Mouse (Mus musculus) liver, embryonic 14.5 days (tissue): Measurements from ENCODE around the gene Pxmp4.

ENCODE experiments used
- CTCF ChIP-seq: IDR thresholded peaks from 2 replicates; pipeline ENCODE4 v1.5.1; 2016; ENCODE audit warnings: antibody characterized with exemption, low read depth, control low read depth
- EP300 ChIP-seq: IDR thresholded peaks from 2 replicates; pipeline ENCODE4 v1.6.1; 2016; ENCODE audit warnings: antibody characterized with exemption, low read depth

DNA sequence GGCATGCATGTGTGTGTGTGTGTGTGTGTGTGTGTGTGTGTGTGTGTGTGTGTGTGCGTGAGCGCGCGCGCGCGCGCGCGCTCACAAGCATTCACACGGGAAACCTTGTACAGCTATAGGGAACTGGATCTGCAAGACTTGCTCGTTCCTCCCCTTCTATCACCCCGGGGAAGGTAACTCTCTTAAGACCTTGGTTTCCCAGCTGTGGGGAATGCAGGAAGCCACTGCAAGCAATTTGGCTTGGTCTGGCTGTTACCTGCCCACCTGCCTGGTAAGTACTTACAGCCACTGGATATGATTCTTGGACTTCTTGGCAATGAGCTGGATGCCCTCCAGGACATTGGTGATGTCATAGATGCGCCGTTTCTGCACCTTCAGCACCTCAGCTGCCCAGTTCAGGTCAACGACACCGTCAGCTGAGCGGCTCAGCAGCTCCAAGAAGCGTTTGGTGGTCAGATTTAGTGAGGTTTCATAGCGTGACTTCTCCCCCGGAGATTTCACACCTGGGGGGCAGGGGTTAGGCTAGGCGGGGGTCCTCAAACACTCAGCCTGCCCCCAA, 39.8 kb downstream of the Pxmp4 start:
- TF ChIP-seq CTCF (no peak), EP300 (no peak)
